Mouse (Mus musculus) heart, postnatal 0 days (tissue): ENCODE measurements around the gene Ldlrad3. TPM values are rescaled to one million over a fixed set of nuclear protein-coding genes. Genes with fewer than 3 reads are reported as not detected.

Experiments
- ATAC-seq: fragments of 200-750 bp; cut with Nextera tagmentation; 2 replicates; pipeline ENCODE4 v1.8.0; 2017; ENCODE audit warnings: low read depth, moderate number of reproducible peaks, moderate library complexity; ENCODE audit not compliant: insufficient read depth
- DNase-seq: peaks from one replicate; pipeline ENCODE4 v3.0.0-alpha.2; 2016; ENCODE audit warnings: low spot score
- H3K27ac ChIP-seq: fragments of 300-500 bp; sonication (generic); 2 replicates; pipeline ENCODE4 v1.5.1; 2014; ENCODE audit warnings: low read depth, mild to moderate bottlenecking
- H3K27me3 ChIP-seq: fragments of 300-500 bp; sonication (generic); 2 replicates; pipeline ENCODE4 v1.6.1; 2014; ENCODE audit warnings: low read length, mixed read lengths; ENCODE audit not compliant: control insufficient read depth, insufficient read depth
- H3K36me3 ChIP-seq: fragments of 300-500 bp; sonication (generic); replicated peaks from 2 replicates; pipeline ENCODE4 v1.6.1; 2014; ENCODE audit warnings: low read length, mixed read lengths; ENCODE audit not compliant: control insufficient read depth, insufficient read depth
- H3K4me1 ChIP-seq: fragments of 300-500 bp; sonication (generic); 2 replicates; pipeline ENCODE4 v1.6.1; 2014; ENCODE audit warnings: antibody characterized with exemption; ENCODE audit not compliant: control insufficient read depth, insufficient read depth
- H3K4me2 ChIP-seq: fragments of 300-500 bp; sonication (generic); 2 replicates; pipeline ENCODE4 v1.6.1; 2014; ENCODE audit warnings: low read depth, mild to moderate bottlenecking, low read length, moderate library complexity
- H3K4me3 ChIP-seq: fragments of 300-500 bp; sonication (generic); 2 replicates; pipeline ENCODE4 v1.5.1; 2014; ENCODE audit warnings: low read depth, low read length
- H3K9ac ChIP-seq: fragments of 300-500 bp; sonication (generic); replicated peaks from 2 replicates; pipeline ENCODE4 v1.6.1; 2014; ENCODE audit warnings: low read depth, low read length, mixed read lengths
- H3K9me3 ChIP-seq: fragments of 300-500 bp; sonication (generic); replicated peaks from 2 replicates; pipeline ENCODE4 v1.6.1; 2016; ENCODE audit warnings: low read length; ENCODE audit not compliant: control insufficient read depth
- CTCF ChIP-seq: IDR thresholded peaks from 2 replicates; pipeline ENCODE4 v1.5.1; 2016; ENCODE audit warnings: antibody characterized with exemption, control low read depth, low read depth
- EP300 ChIP-seq: IDR thresholded peaks from 2 replicates; pipeline ENCODE4 v1.6.1; 2016; ENCODE audit warnings: antibody characterized with exemption, low read depth
- WGBS: fragments of 180-500 bp; shearing (Covaris S2); extraction: QIAGEN DNeasy Blood & Tissue Kit; methylation state at CpG from one replicate; pipeline ENCODE4 v1.1.7; 2014; 5-methylcytosine and 5-hydroxymethylcytosine counted together
- polyA plus RNA-seq: library from polyadenylated mRNA; unstranded; fragments of >200 nt; fragmentation: Nextera tagmentation; extraction: Ambion mirVana; gene quantifications from 2 replicates; pipeline ENCODE4 v1.2.1, GENCODE M21; 2015
- total RNA-seq: library from RNA; depleted of rRNA; stranded (reverse); fragments of >200 nt; gene quantifications from 2 replicates; pipeline ENCODE4 v1.2.3, GENCODE M21; 2014; ENCODE audit warnings: low replicate concordance

Ldlrad3 gene
- total and polyA plus RNA-seq, 2 experiments from 2014 or later = 3.5 to 5.4 TPM

DNA sequence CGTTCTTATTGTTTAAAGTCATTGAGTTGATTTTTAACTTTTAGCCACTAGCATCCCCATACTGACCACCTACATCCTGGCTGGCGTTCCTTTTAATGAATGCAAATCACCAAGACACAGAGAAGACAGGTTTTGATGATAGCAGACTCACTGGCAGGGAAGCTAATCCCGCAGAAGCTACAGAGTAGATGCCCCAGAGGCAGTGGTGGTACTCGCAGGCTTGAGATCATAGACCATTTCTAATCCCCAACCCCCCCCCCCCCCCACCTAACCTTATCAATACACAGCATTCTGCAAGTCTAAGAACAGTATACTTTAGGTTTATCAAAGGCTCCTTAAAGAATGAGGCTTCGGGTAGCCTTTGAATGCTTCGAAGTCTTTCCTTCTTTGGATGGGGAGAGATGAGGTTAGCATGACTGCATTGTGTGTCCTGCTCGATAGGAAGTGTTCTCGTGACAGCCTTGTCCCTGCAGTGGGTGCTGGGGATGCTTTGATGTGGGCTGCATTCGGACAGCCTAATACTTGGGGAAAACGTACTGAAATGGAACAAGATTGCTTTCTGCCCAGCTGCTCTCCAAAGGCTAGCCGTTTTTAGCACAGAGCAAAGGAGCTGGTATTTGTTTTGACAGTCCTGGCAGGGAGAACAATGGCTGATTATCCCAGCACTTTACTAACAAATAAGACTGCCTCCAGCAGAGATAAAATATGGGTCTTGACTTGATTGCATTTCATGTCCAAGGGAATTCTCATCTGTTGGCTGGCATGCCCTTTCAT is 37.4 kb upstream of the Ldlrad3 start:
- H3K4me1 ChIP-seq = no peaks in the 10 kb centered on the region
- ATAC-seq (no peak), DNase-seq (no peak)
- no peak overlapping the region for H3K4me3 ChIP-seq
- no peak overlapping the region for H3K27ac ChIP-seq
- TF ChIP-seq EP300 = no peak
- TF ChIP-seq CTCF = no peak
- H3K9ac ChIP-seq = no peak overlapping the region
- H3K4me2 ChIP-seq = no peak overlapping the region
- H3K36me3 ChIP-seq = no peaks in the 10 kb centered on the region
- WGBS = 17% methylated on average over 11 of the region's 11 CpGs
- H3K27me3 ChIP-seq = no peaks in the 10 kb centered on the region
- no peaks in the 10 kb centered on the region for H3K9me3 ChIP-seq

DNA sequence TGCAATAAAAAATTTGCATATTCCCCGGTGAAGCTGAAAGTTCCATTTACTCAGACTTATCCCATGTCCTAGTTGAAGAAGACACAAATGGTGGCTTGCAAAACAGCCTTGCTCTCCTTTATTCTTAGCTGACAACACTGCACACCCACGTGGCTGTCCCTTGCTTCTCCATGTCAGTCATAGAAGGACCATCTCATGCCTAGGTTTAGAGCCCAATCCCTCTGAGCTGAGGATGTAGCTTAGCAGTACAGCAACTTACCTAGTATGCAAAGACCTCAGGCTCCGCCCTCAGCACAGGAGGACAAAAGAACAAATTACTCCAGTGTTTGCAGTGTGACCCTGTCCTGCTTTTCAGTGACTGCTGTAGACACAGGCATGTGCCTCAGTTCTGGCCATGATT is 36.6 kb upstream of the Ldlrad3 start:
- TF ChIP-seq EP300 (no peak), CTCF (no peak)
- no peaks in the 10 kb centered on the region for H3K4me1 ChIP-seq
- no peaks in the 10 kb centered on the region for H3K27me3 ChIP-seq
- no peak overlapping the region for H3K9ac ChIP-seq
- H3K9me3 ChIP-seq = no peaks in the 10 kb centered on the region
- WGBS = 81% methylated on average over 3 of the region's 3 CpGs
- no peaks in the 10 kb centered on the region for H3K36me3 ChIP-seq
- no peak overlapping the region for H3K4me2 ChIP-seq
- ATAC-seq (no peak), DNase-seq (no peak)
- no peak overlapping the region for H3K4me3 ChIP-seq
- no peak overlapping the region for H3K27ac ChIP-seq

DNA sequence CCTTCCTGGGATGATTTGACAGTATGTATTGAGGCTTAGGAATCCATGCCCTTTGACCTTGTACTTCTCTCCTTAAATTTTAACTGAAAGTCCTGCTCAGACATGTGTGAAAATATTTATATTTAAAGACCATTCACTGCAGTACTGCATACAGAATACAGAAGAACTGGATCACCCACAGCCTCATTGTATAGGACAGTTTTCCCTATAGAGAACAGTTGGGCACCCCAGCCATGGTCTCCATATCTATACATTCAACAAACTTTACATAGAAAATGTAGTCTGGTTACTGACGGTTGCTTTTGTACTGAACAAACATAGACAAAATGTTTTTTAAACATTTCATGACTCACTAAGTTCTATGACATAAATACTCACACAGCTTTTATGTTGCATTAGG is 30.6 kb upstream of the Ldlrad3 start:
- Histone ChIP-seq H3K4me1 (no peaks in the 10 kb centered on the region), H3K4me3 (no peak overlapping the region), H3K9me3 (no peaks in the 10 kb centered on the region), H3K27me3 (no peaks in the 10 kb centered on the region), H3K27ac (no peak overlapping the region), H3K36me3 (no peaks in the 10 kb centered on the region), H3K9ac (no peak overlapping the region), H3K4me2 (no peak overlapping the region)
- WGBS = 85% methylated on average over 1 of the region's 1 CpGs
- ATAC-seq (no peak), DNase-seq (no peak)
- TF ChIP-seq EP300 (no peak), CTCF (no peak)

GRCm38 (mm10) chr2:102212096-102212495 is 25.9 kb upstream of the Ldlrad3 start:
- no peaks in the 10 kb centered on the region for H3K27me3 ChIP-seq
- no peak overlapping the region for H3K9ac ChIP-seq
- WGBS = 64% methylated on average over 4 of the region's 4 CpGs
- no peak overlapping the region for H3K4me3 ChIP-seq
- no peak overlapping the region for H3K27ac ChIP-seq
- TF ChIP-seq EP300 = no peak
- no peak for TF ChIP-seq CTCF
- H3K4me2 ChIP-seq = no peak overlapping the region
- no peak for DNase-seq
- H3K36me3 ChIP-seq = no peaks in the 10 kb centered on the region
- no peak for ATAC-seq
- no peaks in the 10 kb centered on the region for H3K9me3 ChIP-seq
- H3K4me1 ChIP-seq = no peaks in the 10 kb centered on the region

DNA sequence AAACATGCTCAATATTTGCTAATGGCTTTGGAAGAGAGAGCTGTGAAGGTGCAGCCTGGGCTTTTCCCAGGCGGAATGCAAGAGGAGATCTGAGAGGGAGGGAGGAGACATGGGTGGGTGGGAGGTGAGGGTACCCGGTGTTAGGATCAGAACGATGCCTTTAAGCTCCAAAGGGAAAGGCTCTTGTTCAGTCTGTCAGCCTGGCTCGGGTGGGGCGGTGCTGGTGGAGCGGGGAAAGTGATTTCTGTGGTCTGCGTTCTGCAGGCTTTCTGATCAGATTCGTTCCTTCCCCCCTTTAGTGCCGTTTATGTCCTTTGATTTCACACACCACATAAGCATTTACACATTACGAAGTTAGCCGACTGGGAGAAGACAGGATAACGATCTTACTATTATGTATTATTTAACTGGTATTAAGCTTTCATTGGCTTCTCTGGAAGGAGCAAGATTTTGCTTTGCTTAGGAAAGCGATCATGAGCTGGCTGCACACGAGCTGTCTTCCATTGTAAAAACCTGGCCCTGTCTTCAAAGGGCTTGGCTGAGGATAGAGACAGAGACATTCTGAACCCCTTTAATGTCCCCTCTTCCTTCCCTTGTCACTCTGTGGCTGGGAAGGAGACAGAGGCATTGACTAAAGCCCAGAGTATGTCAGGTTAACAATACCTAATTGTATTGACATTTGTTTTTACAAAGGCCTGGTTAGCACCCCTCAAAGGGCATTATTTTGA is 19.7 kb upstream of the Ldlrad3 start:
- Histone ChIP-seq H3K9me3 (no peaks in the 10 kb centered on the region), H3K4me2 (no peak overlapping the region), H3K36me3 (no peaks in the 10 kb centered on the region), H3K4me1 (no peaks in the 10 kb centered on the region), H3K4me3 (no peak overlapping the region), H3K27ac (no peak overlapping the region), H3K9ac (no peak overlapping the region), H3K27me3 (peaks cover 6% of the 10 kb centered on the region; the same call in 1 of the 2 replicates)
- no peak for TF ChIP-seq CTCF
- no peak for TF ChIP-seq EP300
- no peak for DNase-seq
- 25% methylated on average over 14 of the region's 14 CpGs for WGBS
- ATAC-seq = no peak
